ENCODE assay signal across 9 mouse cellular contexts in the genomic region with DNA sequence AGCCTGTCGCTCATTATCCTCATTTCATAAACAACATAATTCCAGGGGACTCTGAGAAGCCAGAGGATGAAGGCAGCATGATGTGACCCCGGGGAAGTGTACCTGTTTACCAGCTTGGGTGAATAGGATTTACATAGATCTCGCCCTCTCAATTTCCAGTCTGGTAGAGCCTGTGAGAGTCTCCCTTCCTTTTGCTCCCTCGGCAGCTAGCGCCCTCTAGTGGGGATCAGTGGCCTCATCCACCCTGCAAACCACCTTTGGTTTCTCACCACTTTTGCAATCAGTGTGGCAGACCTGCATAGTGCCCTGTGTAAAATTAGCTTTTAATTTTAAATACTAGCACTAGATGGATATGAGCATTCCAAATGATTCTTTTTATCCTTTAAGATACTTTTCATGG.
DNase-seq lines count a peak whose midpoint lies in the region; ATAC-seq and TF ChIP-seq lines count a peak whose summit lies in the region.
"Had no signal": no experiment of that assay in that cellular context is flagged by ENCODE, and none has a peak within 500 bp of the region (broad histone marks: within the 10 kb centered on the region; RNA-seq: fewer than 3 reads in every experiment).

No protein-coding gene starts in this region.

- no peak for TF ChIP-seq POLR2A in heart, adult 2 months (IDR thresholded peaks at IDR 0.05; ENCODE audit: insufficient read depth, low read depth, low read length)
- no peak for TF ChIP-seq POLR2A in brain, embryonic 14.5 days (IDR thresholded peaks at IDR 0.05; ENCODE audit: borderline replicate concordance, extremely low read depth, insufficient read depth, insufficient read length, poor library complexity, severe bottlenecking)

- H3K27ac ChIP-seq in heart, adult 2 months, result no peak overlapping the region
- no peak overlapping the region for H3K27ac ChIP-seq in heart, embryonic 10.5 days
- H3K27ac ChIP-seq: limb, embryonic 13.5 days had no signal

- peak; percentile 89 for TF ChIP-seq CTCF in heart, adult 2 months (IDR thresholded peaks at IDR 0.05)
- peak; percentile 59 for TF ChIP-seq CTCF in brain, embryonic 14.5 days (IDR thresholded peaks at IDR 0.05; ENCODE audit: borderline replicate concordance, extremely low read depth, insufficient read depth, insufficient read length)

- no peaks in the 10 kb centered on the region for H3K4me1 ChIP-seq in heart, adult 2 months (ENCODE audit: control insufficient read depth, insufficient read depth, low read length)
- H3K4me1 ChIP-seq in heart, embryonic 10.5 days, result no peaks in the 10 kb centered on the region
- H3K4me1 ChIP-seq: limb, embryonic 13.5 days had no signal

- intact Hi-C loops in heart, adult 2 months (cut with DNase I), result loop anchor here (10.0 kb wide), 1 partner anchor 167 kb away; no protein-coding TSS in a partner anchor

- peak; percentile 56 for ATAC-seq in megakaryocyte, adult 5-6 weeks (ENCODE audit: poor library complexity, severe bottlenecking)

- no peaks in the 10 kb centered on the region for H3K9me3 ChIP-seq in heart, embryonic 10.5 days
- H3K9me3 ChIP-seq: limb, embryonic 13.5 days had no signal

- no peak overlapping the region for H3K9ac ChIP-seq in heart, adult 2 months (ENCODE audit: low read depth, low read length)
- H3K9ac ChIP-seq: limb, embryonic 13.5 days had no signal

- no peaks in the 10 kb centered on the region for H3K79me2 ChIP-seq in heart, adult 2 months (replicated peaks; ENCODE audit: control insufficient read depth, insufficient read depth, low read length)

- no peaks in the 10 kb centered on the region for H3K27me3 ChIP-seq in heart, adult 2 months (ENCODE audit: control insufficient read depth, insufficient read depth, low read length)
- H3K27me3 ChIP-seq in heart, embryonic 10.5 days (ENCODE audit: insufficient read depth, poor library complexity, severe bottlenecking), result no peaks in the 10 kb centered on the region
- H3K27me3 ChIP-seq: limb, embryonic 13.5 days had no signal

- WGBS in heart, adult 2 months, result 57% methylated on average over 5 of the region's 5 CpGs
- 53% methylated on average over 5 of the region's 5 CpGs for WGBS in heart, embryonic 10.5 days

- no peak for TF ChIP-seq EP300 in heart, adult 2 months (IDR thresholded peaks at IDR 0.05; ENCODE audit: insufficient read depth, low read depth, low read length)

- no peaks in the 10 kb centered on the region for H3K36me3 ChIP-seq in heart, adult 2 months (ENCODE audit: control insufficient read depth, insufficient read depth, low read length)
- peaks cover 77% of the 10 kb centered on the region for H3K36me3 ChIP-seq in heart, embryonic 10.5 days

- no peak overlapping the region for H3K4me3 ChIP-seq in heart, adult 2 months
- no peak overlapping the region for H3K4me3 ChIP-seq in heart, embryonic 10.5 days
- H3K4me3 ChIP-seq: limb, embryonic 13.5 days had no signal

- DNase-seq in heart, adult 2 months, result peak; percentile 18 to 43
- no peak for DNase-seq in heart, embryonic 10.5 days (ENCODE audit: low spot score)
- peak; percentile 19 for DNase-seq in right cerebral cortex, postnatal 14 days
- DNase-seq in right cerebral cortex, postnatal 36 days (ENCODE audit: low spot score in 2 of 2), result no peak
- peak; percentile 9 for DNase-seq in brain, embryonic 14.5 days (ENCODE audit: low read depth)
- peak; percentile 37 to 39 for DNase-seq in gastrocnemius, postnatal 4 days (ENCODE audit: low spot score in 2 of 2)
- peak; percentile 9 to 39 for DNase-seq in urinary bladder, postnatal 36 days (ENCODE audit: low spot score in 2 of 2)

Comparison
In these comparisons a context has a peak if more than half of its experiments do, and no peak if none do; other contexts are left out.
1. DNase-seq: peak in heart, adult 2 months (2 of 2), right cerebral cortex, postnatal 14 days (single experiment), brain, embryonic 14.5 days (single experiment), gastrocnemius, postnatal 4 days (2 of 2) and urinary bladder, postnatal 36 days (2 of 2); none in heart, embryonic 10.5 days (single experiment) and right cerebral cortex, postnatal 36 days (0 of 2).